Mouse (Mus musculus): ENCODE measurements around the gene Sbds. TPM values are rescaled to one million over a fixed set of nuclear protein-coding genes. Genes with fewer than 3 reads are reported as not detected.
A peak's percentile ranks its signal among the peaks of the same experiment; 100 is the strongest.
"Not testable (repeated sequence)": the region's sequence is repeated elsewhere in the genome, so short reads cannot be mapped to it uniquely, and the experiment has no call there.

Sbds gene
- polyA plus RNA-seq, 1 experiment from 2014 or later: 55.1 TPM

DNA sequence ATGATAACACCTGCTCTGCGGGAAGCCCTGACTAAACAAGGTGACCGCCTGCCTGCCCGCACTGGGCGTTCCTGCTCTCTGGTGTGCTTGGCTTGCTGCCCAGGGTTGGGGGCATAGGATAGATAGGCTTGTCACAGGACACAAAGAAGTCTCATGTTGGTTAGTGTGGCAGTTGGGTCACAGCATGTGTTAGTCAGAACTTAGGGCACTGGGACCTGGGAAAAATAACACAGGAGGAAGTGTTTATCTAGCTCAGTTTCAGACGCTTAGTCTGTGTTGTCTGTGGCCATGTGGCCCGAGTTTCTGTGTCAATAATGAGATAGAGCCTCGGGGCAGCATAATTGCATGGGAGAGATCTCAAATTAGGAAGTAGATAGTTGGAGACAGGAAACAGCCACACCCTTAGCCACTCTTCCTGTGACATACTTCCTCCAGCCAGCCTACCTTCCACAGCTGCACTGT is 22.7 kb upstream of the Sbds start:
- Histone ChIP-seq H3K4me3 (no peak overlapping the region), H3K27me3 (replicated peaks) (no peaks in the 10 kb centered on the region), H3K9me3 (no peaks in the 10 kb centered on the region), H3K9ac (no peak overlapping the region), H3K4me1 (no peaks in the 10 kb centered on the region), H3K27ac (no peak overlapping the region), H3K4me2 (no peak overlapping the region), H3K36me3 (replicated peaks) (peaks cover 37% of the 10 kb centered on the region)
- WGBS: 92% methylated on average over 7 of the region's 7 CpGs
- no peak for ATAC-seq (replicated peaks)

DNA sequence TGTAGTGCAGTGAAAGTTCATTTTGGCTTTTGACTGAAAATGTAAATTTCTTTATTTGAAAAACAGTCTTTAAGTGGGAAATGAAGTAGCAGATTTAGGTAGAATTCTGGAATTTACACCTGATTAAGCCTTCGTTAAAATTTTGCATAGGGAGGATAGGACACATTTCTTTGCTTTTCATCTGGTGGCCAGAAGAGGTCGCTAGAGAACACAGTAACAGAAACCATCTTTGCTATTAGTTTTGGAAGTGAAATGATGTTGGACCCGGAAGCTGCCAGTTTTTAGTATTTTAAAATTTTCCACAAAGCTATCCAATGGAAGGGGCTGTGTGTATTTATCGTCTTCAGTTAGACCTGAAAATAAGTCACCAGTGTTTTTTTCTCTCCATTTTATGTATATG is 20.2 kb upstream of the Sbds start:
- Histone ChIP-seq H3K27ac (no peak overlapping the region), H3K9me3 (no peaks in the 10 kb centered on the region), H3K9ac (no peak overlapping the region), H3K4me3 (no peak overlapping the region), H3K4me1 (no peaks in the 10 kb centered on the region), H3K36me3 (replicated peaks) (peaks cover 27% of the 10 kb centered on the region), H3K27me3 (replicated peaks) (no peaks in the 10 kb centered on the region), H3K4me2 (no peak overlapping the region)
- WGBS: 54% methylated on average over 4 of the region's 4 CpGs
- no peak for ATAC-seq (replicated peaks)

DNA sequence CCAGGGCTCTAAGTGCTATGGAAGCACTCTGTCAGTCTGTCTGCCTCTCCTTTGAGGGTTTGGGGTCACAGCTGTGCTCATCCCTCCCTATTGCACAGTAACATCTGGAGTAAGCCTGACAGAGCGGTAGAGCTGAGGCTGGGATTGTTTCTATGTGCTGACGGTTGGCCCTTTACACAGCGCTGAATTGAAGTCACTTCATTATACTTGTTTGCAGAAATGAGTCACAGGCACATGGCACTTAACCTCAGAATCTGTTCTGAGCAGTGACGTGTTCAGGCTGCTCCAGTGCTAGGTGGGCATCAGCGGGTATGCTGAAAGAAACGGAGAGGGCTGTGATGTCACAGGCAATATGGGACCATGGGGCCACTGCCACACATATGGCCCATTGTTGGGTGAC is 17.7 kb upstream of the Sbds start:
- peaks cover 8% of the 10 kb centered on the region; the same call in 1 of the 2 replicates for H3K36me3 ChIP-seq (replicated peaks)
- no peak overlapping the region for H3K27ac ChIP-seq
- H3K27me3 ChIP-seq (replicated peaks): no peaks in the 10 kb centered on the region
- H3K4me2 ChIP-seq: no peak overlapping the region
- H3K9ac ChIP-seq: no peak overlapping the region
- no peaks in the 10 kb centered on the region for H3K9me3 ChIP-seq
- no peak for ATAC-seq (replicated peaks)
- H3K4me1 ChIP-seq: no peaks in the 10 kb centered on the region
- 91% methylated on average over 6 of the region's 6 CpGs for WGBS
- H3K4me3 ChIP-seq: no peak overlapping the region

DNA sequence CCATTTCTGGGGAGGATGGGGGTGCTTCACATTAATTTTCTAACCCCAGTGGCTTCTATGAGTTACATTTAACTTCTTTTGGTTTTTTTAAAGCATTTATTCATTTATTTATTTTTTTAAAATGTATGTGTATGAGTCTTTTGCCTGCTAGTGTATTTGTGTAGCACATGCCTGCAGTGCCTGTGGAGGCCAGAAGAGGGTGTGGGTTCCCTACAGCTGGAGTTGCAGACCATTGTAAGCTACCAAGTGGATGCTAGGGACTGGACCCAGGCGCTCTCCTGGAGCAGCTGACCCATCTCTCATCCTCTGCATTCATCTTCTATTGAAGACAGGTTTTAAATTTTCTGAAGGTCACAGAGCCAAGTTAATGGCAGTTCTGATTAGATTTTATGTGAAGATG is 17.0 kb upstream of the Sbds start:
- ATAC-seq (replicated peaks): no peak
- Histone ChIP-seq H3K9ac (no peak overlapping the region), H3K36me3 (replicated peaks) (peaks cover 11% of the 10 kb centered on the region), H3K4me2 (no peak overlapping the region), H3K9me3 (no peaks in the 10 kb centered on the region), H3K4me1 (no peaks in the 10 kb centered on the region), H3K4me3 (no peak overlapping the region), H3K27ac (no peak overlapping the region), H3K27me3 (replicated peaks) (no peaks in the 10 kb centered on the region)
- WGBS: 89% methylated on average over 1 of the region's 1 CpGs

DNA sequence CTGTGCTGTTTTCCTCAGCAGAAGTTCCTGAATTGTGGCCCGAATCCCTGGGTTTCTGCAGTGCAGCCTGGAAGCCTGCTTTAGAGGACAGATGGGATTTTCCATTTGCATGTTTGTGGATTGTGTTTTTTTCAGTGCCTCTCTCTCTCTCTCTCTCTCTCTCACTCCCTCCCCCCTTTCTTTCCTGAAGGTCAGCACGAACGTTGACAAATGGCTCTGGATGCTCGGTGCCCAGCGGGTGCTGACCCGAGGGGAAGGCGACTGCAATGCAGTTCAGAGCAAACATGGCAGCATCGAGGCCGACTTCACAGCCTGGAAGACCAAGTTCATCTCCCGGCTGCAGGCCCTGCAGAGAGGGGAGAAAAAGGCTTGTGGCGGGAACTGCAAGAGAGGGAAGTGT is 13.6 kb upstream of the Sbds start:
- no peak overlapping the region for H3K9ac ChIP-seq
- no peak overlapping the region for H3K4me3 ChIP-seq
- 88% methylated on average over 11 of the region's 11 CpGs for WGBS
- no peaks in the 10 kb centered on the region for H3K9me3 ChIP-seq
- no peak for ATAC-seq (replicated peaks)
- no peaks in the 10 kb centered on the region for H3K27me3 ChIP-seq (replicated peaks)
- H3K4me1 ChIP-seq: no peaks in the 10 kb centered on the region
- H3K4me2 ChIP-seq: no peak overlapping the region
- H3K27ac ChIP-seq: no peak overlapping the region
- H3K36me3 ChIP-seq (replicated peaks): peaks cover 16% of the 10 kb centered on the region

DNA sequence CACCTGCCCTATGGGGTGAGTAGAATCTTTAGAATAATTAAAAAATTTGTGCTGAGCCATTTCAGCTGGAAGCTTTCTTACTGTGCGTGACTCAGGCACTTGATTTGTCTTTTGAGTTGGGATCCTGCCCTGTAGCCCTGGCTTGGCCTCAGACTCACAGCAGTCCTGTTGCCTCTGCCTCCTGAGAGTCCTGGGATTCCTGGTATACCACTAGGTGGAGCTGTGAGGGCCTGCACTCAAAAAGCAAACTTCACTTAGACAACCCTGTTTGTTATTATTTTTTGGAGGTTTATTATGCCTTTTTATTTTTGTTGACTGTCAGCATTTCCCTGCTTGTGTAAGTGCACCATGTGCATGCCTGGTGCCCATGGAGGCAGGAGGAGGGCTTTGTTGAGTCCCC is 12.0 kb upstream of the Sbds start:
- WGBS: 86% methylated on average over 1 of the region's 1 CpGs
- no peak for ATAC-seq (replicated peaks)
- H3K36me3 ChIP-seq (replicated peaks): peaks cover 14% of the 10 kb centered on the region
- no peak overlapping the region for H3K27ac ChIP-seq
- H3K9ac ChIP-seq: no peak overlapping the region
- no peaks in the 10 kb centered on the region for H3K27me3 ChIP-seq (replicated peaks)
- no peaks in the 10 kb centered on the region for H3K9me3 ChIP-seq
- H3K4me1 ChIP-seq: no peaks in the 10 kb centered on the region
- H3K4me2 ChIP-seq: no peak overlapping the region
- no peak overlapping the region for H3K4me3 ChIP-seq

DNA sequence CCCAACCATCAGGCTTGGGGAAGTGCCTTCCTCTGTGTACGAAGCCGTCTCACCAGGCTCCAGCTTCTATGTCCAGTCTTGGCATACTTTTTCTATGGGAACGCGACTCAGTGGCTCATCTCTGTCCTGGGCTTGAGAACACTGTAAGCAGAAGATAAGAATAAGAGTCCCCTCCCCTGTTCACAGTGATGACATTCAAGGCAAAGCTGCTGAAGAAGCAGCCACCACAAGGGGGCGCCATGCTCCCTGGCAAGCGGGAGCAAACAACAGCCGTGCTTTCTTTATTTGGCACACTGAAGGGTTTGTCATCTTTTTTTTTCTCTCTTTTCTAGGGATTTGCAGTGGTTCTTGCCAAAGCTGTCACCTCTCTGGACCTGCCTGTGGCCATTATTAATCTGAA is 11.3 kb upstream of the Sbds start:
- WGBS: 89% methylated on average over 7 of the region's 7 CpGs
- Histone ChIP-seq H3K9me3 (no peaks in the 10 kb centered on the region), H3K27me3 (replicated peaks) (no peaks in the 10 kb centered on the region), H3K27ac (no peak overlapping the region), H3K4me2 (no peak overlapping the region), H3K36me3 (replicated peaks) (peaks cover 13% of the 10 kb centered on the region), H3K4me1 (no peaks in the 10 kb centered on the region), H3K9ac (no peak overlapping the region), H3K4me3 (no peak overlapping the region)
- no peak for ATAC-seq (replicated peaks)

DNA sequence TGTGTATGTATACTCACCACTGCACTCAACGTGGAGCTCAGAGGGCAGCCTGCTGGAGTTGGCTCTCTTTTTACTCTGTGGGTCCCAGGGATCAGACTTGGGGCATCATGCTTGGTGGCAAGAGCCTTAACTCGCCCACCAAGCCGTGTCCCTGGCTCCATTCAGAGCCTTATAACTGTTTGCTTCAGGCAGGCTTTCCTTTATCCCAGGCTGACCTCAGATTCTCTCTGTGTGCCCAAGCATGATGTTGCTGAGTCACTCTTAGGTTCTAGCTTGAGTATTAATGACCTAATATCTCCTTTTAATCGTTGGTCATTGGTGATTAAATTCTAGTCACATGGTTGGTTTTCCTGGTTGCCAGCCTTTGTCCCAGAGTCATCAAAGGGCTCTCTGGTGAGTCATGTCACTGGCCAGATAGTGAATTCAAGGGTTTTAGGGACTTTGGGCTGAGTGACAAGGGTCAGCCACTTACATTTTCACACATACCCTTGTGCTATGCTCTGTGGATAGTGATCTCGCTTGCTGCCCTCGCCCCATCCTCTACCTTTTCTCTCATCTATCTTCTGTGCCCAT is 9.2 kb upstream of the Sbds start:
- Histone ChIP-seq H3K4me2 (no peak overlapping the region), H3K36me3 (replicated peaks) (peaks cover 10% of the 10 kb centered on the region), H3K9ac (no peak overlapping the region), H3K27me3 (replicated peaks) (no peaks in the 10 kb centered on the region), H3K27ac (no peak overlapping the region), H3K9me3 (no peaks in the 10 kb centered on the region), H3K4me3 (no peak overlapping the region), H3K4me1 (no peaks in the 10 kb centered on the region)
- no peak for ATAC-seq (replicated peaks)
- 93% methylated on average over 6 of the region's 6 CpGs for WGBS

DNA sequence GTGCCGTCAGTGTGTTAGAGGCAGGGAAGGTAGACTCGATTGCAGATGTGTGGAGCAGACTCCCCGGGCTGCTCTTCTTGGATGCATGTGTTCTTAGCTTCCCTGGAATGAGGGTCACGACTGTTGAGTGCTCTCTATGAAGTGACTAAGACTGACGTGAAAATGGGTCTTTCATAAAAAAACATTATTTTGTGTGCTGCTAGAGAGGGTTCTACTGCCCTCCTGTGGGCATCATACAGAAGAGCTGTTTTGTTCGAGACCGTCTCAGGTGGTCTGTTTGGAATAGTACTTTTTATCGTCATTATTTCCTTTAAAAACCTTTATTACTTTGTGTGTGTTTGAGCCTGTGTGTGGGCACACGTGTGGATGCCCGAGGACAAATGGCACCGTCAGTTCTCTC is 8.1 kb upstream of the Sbds start:
- Histone ChIP-seq H3K27ac (no peak overlapping the region), H3K9ac (no peak overlapping the region), H3K27me3 (replicated peaks) (no peaks in the 10 kb centered on the region), H3K36me3 (replicated peaks) (peaks cover 10% of the 10 kb centered on the region), H3K4me2 (no peak overlapping the region), H3K4me3 (no peak overlapping the region), H3K4me1 (no peaks in the 10 kb centered on the region), H3K9me3 (no peaks in the 10 kb centered on the region)
- ATAC-seq (replicated peaks): no peak
- 75% methylated on average over 11 of the region's 11 CpGs for WGBS

DNA sequence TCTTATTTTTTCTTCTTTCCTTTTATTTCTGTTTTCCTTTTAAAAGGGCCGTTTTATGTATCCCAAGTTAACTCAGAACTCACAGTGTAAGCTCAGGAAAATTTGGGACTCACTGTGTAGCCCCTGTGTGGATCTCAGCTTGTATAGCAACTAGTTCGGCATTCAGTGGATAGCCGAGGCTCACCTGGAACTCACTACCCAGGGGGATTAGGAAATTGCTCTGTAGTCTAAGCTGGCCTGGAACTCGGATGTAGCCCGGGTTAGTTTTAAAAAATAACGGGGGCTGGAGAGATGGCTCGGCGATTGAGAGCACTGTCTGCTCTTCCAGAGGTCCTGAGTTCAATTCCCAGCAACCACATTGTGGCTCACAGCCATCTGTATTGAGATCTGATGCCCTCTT is 2.0 kb upstream of the Sbds start:
- 12% methylated on average over 8 of the region's 8 CpGs for WGBS
- Histone ChIP-seq H3K4me3 (peak overlapping the region; percentile 70), H3K27ac (peak overlapping the region; percentile 78), H3K4me2 (peak overlapping the region; percentile 80), H3K27me3 (replicated peaks) (no peaks in the 10 kb centered on the region), H3K36me3 (replicated peaks) (peaks cover 10% of the 10 kb centered on the region), H3K9me3 (no peaks in the 10 kb centered on the region), H3K4me1 (peaks cover 28% of the 10 kb centered on the region), H3K9ac (peak overlapping the region; percentile 85)
- ATAC-seq (replicated peaks): no peak

DNA sequence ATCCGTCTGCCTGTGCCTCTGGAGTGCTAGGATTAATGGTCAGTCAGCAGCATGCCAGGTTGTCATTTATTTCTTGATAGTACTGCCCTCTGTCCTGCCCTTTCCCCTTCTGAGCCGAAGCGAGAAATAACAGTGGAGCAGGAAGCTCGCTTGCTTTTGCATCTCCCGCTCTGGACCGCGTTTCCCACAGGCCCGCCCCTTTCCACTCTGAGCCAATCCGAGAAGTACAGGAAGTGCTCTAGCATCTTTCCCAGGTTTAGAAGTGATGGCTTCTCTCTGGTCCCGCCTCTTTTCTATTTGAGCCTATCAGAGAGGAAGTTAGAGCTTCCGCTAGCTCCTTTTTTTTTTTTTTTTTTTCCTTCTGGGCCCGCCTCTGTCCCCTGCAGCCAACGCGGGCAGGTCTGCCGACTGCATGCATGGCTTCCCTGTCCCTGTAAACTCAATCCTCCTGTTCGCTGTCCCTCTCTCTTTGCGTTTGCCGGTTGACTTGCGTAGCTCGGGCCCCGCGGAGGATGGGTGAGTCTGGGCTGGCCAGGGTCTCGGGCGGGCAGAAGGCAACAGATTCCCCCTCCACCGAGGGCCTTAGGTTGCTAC is 1.4 kb upstream of the Sbds start:
- H3K4me1 ChIP-seq: peaks cover 28% of the 10 kb centered on the region
- H3K4me3 ChIP-seq: peak overlapping the region; percentile 70
- no peaks in the 10 kb centered on the region for H3K27me3 ChIP-seq (replicated peaks)
- H3K36me3 ChIP-seq (replicated peaks): peaks cover 15% of the 10 kb centered on the region
- ATAC-seq (replicated peaks): peak; percentile 95
- H3K4me2 ChIP-seq: peak overlapping the region; percentile 80
- WGBS: under 1% methylated on average over 25 of the region's 25 CpGs
- no peaks in the 10 kb centered on the region for H3K9me3 ChIP-seq
- H3K27ac ChIP-seq: peak overlapping the region; percentile 78
- H3K9ac ChIP-seq: peak overlapping the region; percentile 85

DNA sequence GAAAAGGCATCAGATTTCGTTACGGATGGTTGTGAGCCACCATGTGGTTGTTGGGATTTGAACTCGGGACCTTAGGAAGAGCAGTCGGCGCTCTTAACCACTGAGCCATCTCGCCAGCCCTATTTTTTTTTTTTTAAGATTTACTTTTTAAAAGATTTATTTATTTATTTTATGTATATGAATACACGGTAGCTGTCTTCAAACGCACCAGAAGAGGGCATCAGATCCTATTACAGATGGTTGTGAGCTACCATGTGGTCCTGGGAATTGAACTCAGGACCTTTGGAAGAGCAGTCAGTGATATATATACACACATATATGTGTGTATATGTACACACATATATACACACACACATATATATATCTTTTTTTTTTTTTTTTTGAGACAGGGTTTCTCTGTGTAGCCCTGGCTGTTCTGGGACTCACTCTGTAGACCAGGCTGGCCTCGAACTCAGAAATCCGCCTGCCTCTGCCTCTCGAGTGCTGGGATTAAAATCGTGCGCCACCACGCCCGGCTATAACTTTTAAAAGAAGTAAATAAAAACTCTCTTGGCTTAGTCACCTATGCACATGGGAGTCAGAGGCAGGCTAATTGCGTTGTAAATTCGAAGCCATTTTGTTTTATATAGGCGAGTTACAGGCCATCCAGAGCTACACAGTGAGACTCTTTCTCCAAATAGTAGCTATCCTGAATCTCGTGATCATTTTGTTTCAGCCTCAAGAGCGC is 632 bp upstream of the Sbds start:
- H3K4me1 ChIP-seq: peaks cover 28% of the 10 kb centered on the region
- not testable (repeated sequence) for H3K9me3 ChIP-seq; H3K27me3 ChIP-seq (replicated peaks); H3K9ac ChIP-seq
- 32% methylated on average over 20 of the region's 20 CpGs for WGBS
- peak; percentile 10; the same call in 1 of the 2 replicates for ATAC-seq (replicated peaks)
- peak overlapping the region; percentile 89 for H3K4me3 ChIP-seq
- H3K27ac ChIP-seq: peak overlapping the region; percentile 86; the same call in 1 of the 2 replicates
- peak overlapping the region; percentile 80 for H3K4me2 ChIP-seq
- peaks cover 22% of the 10 kb centered on the region for H3K36me3 ChIP-seq (replicated peaks)

Data from midbrain, embryonic 15.5 days (tissue).